Mouse (Mus musculus) myocyte (in vitro differentiated cells): ENCODE results near the gene Cdc14a. TPM values are rescaled to one million over a fixed set of nuclear protein-coding genes. Genes with fewer than 3 reads are reported as not detected.

Source experiments
- H3K27me3 ChIP-seq: one replicate; pipeline ENCODE4 v1.6.1; 2011; ENCODE audit not compliant: control insufficient read depth, insufficient read depth, insufficient read length
- H3K36me3 ChIP-seq: one replicate; pipeline ENCODE4 v1.6.1; 2011; ENCODE audit not compliant: control insufficient read depth, insufficient read depth
- H3K4me2 ChIP-seq: one replicate; pipeline ENCODE4 v1.6.1; 2011; ENCODE audit warnings: low read depth, control low read depth
- H3K4me3 ChIP-seq: one replicate; pipeline ENCODE4 v1.5.1; 2011; ENCODE audit warnings: mild to moderate bottlenecking, control low read depth, moderate library complexity
- H3K79me2 ChIP-seq: one replicate; pipeline ENCODE4 v1.6.1; 2011; ENCODE audit not compliant: control insufficient read depth, insufficient read depth
- H3ac ChIP-seq: one replicate; pipeline ENCODE4 v1.6.1; 2011; ENCODE audit not compliant: control insufficient read depth, insufficient read length
- CEBPB ChIP-seq: IDR thresholded peaks from 2 replicates; pipeline ENCODE4 v1.6.1; 2011; ENCODE audit warnings: mild to moderate bottlenecking, moderate library complexity; ENCODE audit not compliant: poor library complexity, insufficient read depth, severe bottlenecking
- E2F4 ChIP-seq: IDR thresholded peaks from one replicate; pipeline ENCODE4 v1.6.1; 2011; ENCODE audit warnings: mild to moderate bottlenecking, control low read depth, moderate library complexity; ENCODE audit not compliant: insufficient read depth
- MAX ChIP-seq: IDR thresholded peaks from one replicate; pipeline ENCODE4 v1.6.1; 2011; ENCODE audit warnings: low read depth, mild to moderate bottlenecking, control low read depth
- MYOD1 ChIP-seq, 3 experiments: IDR thresholded peaks; one replicate each; pipeline ENCODE4 v1.6.1; 2011; ENCODE audit warnings: control low read depth in 2 of 3, low read depth in 2 of 3, mild to moderate bottlenecking in 2 of 3, moderate library complexity in 1 of 3; ENCODE audit not compliant: insufficient read length in 2 of 3, control insufficient read depth in 1 of 3
- MYOG ChIP-seq, 3 experiments: IDR thresholded peaks; one replicate each; pipeline ENCODE4 v1.6.1; 2011; ENCODE audit warnings: control low read depth in 2 of 3, low read depth in 2 of 3, mild to moderate bottlenecking in 2 of 3; ENCODE audit not compliant: insufficient read length in 2 of 3, control insufficient read depth in 1 of 3, insufficient read depth in 1 of 3
- POLR2A ChIP-seq: IDR thresholded peaks from one replicate; pipeline ENCODE4 v1.6.1; 2011; ENCODE audit warnings: low read depth, mild to moderate bottlenecking, control low read depth, moderate library complexity; ENCODE audit not compliant: insufficient read length
- POLR2AphosphoS2 ChIP-seq: IDR thresholded peaks from one replicate; pipeline ENCODE4 v1.6.1; 2011; ENCODE audit warnings: low read depth, control low read depth; ENCODE audit not compliant: insufficient read length
- REST ChIP-seq: IDR thresholded peaks from one replicate; pipeline ENCODE4 v1.6.1; 2011; ENCODE audit warnings: mild to moderate bottlenecking, control low read depth, moderate library complexity; ENCODE audit not compliant: insufficient read depth, insufficient read length
- SRF ChIP-seq: IDR thresholded peaks from one replicate; pipeline ENCODE4 v1.6.1; 2011; ENCODE audit warnings: low read depth; ENCODE audit not compliant: control insufficient read depth, insufficient read length
- TCF12 ChIP-seq: IDR thresholded peaks from one replicate; pipeline ENCODE4 v1.6.1; 2011; ENCODE audit warnings: mild to moderate bottlenecking, control low read depth; ENCODE audit not compliant: poor library complexity, insufficient read depth, severe bottlenecking
- TCF3 ChIP-seq: IDR thresholded peaks from one replicate; pipeline ENCODE4 v1.6.1; 2011; ENCODE audit warnings: low read depth, control low read depth; ENCODE audit not compliant: insufficient read length
- USF1 ChIP-seq: IDR thresholded peaks from one replicate; pipeline ENCODE4 v1.6.1; 2011; ENCODE audit warnings: low read depth, mild to moderate bottlenecking, control low read depth, moderate library complexity
- polyA plus RNA-seq: library from polyadenylated mRNA; unstranded; fragments of >200 nt; fragmentation: generic; extraction: Trizol; gene quantifications from one replicate; pipeline ENCODE4 v1.2.1, GENCODE M21; 2012; ENCODE audit warnings: missing spikeins

The Cdc14a gene
- polyA plus RNA-seq, 1 experiment: 0.65 TPM

- Histone ChIP-seq H3K36me3 (no peaks in the 10 kb centered on the region), H3ac (no peak overlapping the region), H3K4me2 (no peak overlapping the region), H3K27me3 (no peaks in the 10 kb centered on the region), H3K4me3 (no peak overlapping the region), H3K79me2 (no peaks in the 10 kb centered on the region)
- no peak for TF ChIP-seq REST
- no peak for TF ChIP-seq TCF12
- TF ChIP-seq USF1: no peak
- TF ChIP-seq TCF3: no peak
- no peak for TF ChIP-seq CEBPB
These were observed 30.7 kb upstream of the Cdc14a start for GRCm38 (mm10) chr3:116454529-116454928.

- Histone ChIP-seq H3K4me3 (no peak overlapping the region), H3K79me2 (no peaks in the 10 kb centered on the region), H3K4me2 (no peak overlapping the region), H3K36me3 (no peaks in the 10 kb centered on the region), H3K27me3 (peaks cover 4% of the 10 kb centered on the region), H3ac (no peak overlapping the region)
- TF ChIP-seq MYOD1 (IDR thresholded peaks at IDR 0.05; ENCODE audit: control insufficient read depth in 1 of 3, insufficient read length in 2 of 3, low read depth in 2 of 3) (no peak), MAX (no peak), REST (no peak)
These were observed 26.9 kb upstream of the Cdc14a start for GRCm38 (mm10) chr3:116450741-116451140.

GRCm38 (mm10) chr3:116444327-116444726, 20.5 kb upstream of the Cdc14a start:
- Histone ChIP-seq H3K36me3 (no peaks in the 10 kb centered on the region), H3K27me3 (peaks cover 18% of the 10 kb centered on the region), H3K4me2 (no peak overlapping the region), H3ac (no peak overlapping the region), H3K4me3 (no peak overlapping the region), H3K79me2 (no peaks in the 10 kb centered on the region)
- TF ChIP-seq MYOD1 (IDR thresholded peaks at IDR 0.05; ENCODE audit: control insufficient read depth in 1 of 3, insufficient read length in 2 of 3, low read depth in 2 of 3) (no peak), E2F4 (no peak), REST (no peak), SRF (no peak), POLR2A (no peak), MAX (no peak), CEBPB (no peak), USF1 (no peak), POLR2AphosphoS2 (no peak), MYOG (IDR thresholded peaks at IDR 0.05; ENCODE audit: control insufficient read depth in 1 of 3, insufficient read depth in 1 of 3, insufficient read length in 2 of 3, low read depth in 2 of 3) (no peak), TCF3 (no peak)

GRCm38 (mm10) chr3:116442788-116443187, 19.0 kb upstream of the Cdc14a start:
- Histone ChIP-seq H3K79me2 (no peaks in the 10 kb centered on the region), H3ac (no peak overlapping the region), H3K4me2 (no peak overlapping the region), H3K4me3 (no peak overlapping the region), H3K27me3 (peaks cover 14% of the 10 kb centered on the region), H3K36me3 (no peaks in the 10 kb centered on the region)
- TF ChIP-seq POLR2A (no peak), TCF3 (no peak), E2F4 (no peak), REST (no peak), SRF (no peak), POLR2AphosphoS2 (no peak), CEBPB (no peak), USF1 (no peak), TCF12 (no peak), MAX (no peak), MYOG (IDR thresholded peaks at IDR 0.05; ENCODE audit: control insufficient read depth in 1 of 3, insufficient read depth in 1 of 3, insufficient read length in 2 of 3, low read depth in 2 of 3) (no peak), MYOD1 (IDR thresholded peaks at IDR 0.05; ENCODE audit: control insufficient read depth in 1 of 3, insufficient read length in 2 of 3, low read depth in 2 of 3) (no peak)

GRCm38 (mm10) chr3:116441518-116442205, 17.8 kb upstream of the Cdc14a start:
- no peak for TF ChIP-seq POLR2AphosphoS2
- TF ChIP-seq TCF3: no peak
- Histone ChIP-seq H3K4me2 (no peak overlapping the region), H3ac (no peak overlapping the region), H3K4me3 (no peak overlapping the region), H3K36me3 (no peaks in the 10 kb centered on the region), H3K27me3 (peaks cover 14% of the 10 kb centered on the region), H3K79me2 (no peaks in the 10 kb centered on the region)
